Mouse (Mus musculus) frontal cortex, postnatal 25 days (tissue): ENCODE measurements at regions not wholly inside any gene's neighbourhood (a gene's known extent, or its start where the extent isn't known, plus 50 kb on each side); places are given as distances from the start of the nearest gene placed in this dataset.

Experiments used
- DNase-seq, 2 experiments: peaks; one replicate each; pipeline ENCODE4 v3.0.0; 2022; ENCODE audit warnings: low spot score in 2 of 2

- DNase-seq: no peak
These were observed 289.0 kb upstream of the Adgrl2 start for GRCm38 (mm10) chr3:149279338-149279737.

GRCm38 (mm10) chr3:149277812-149278211 lies 287.5 kb upstream of the Adgrl2 start:
- DNase-seq: no peak

GRCm38 (mm10) chr3:149275478-149276132 lies 285.2 kb upstream of the Adgrl2 start:
- no peak for DNase-seq

- DNase-seq: no peak
These were observed 284.6 kb upstream of the Adgrl2 start for GRCm38 (mm10) chr3:149274987-149275386.

- no peak for DNase-seq
These were observed 283.8 kb upstream of the Adgrl2 start for GRCm38 (mm10) chr3:149273993-149274692.

- DNase-seq: no peak
These were observed 280.1 kb upstream of the Adgrl2 start for GRCm38 (mm10) chr3:149270459-149270858.

GRCm38 (mm10) chr3:149262332-149262970 lies 272.1 kb upstream of the Adgrl2 start:
- DNase-seq: no peak

GRCm38 (mm10) chr3:149261764-149262163 lies 271.4 kb upstream of the Adgrl2 start:
- DNase-seq: no peak

- DNase-seq: no peak
These were observed 268.5 kb upstream of the Adgrl2 start for GRCm38 (mm10) chr3:149258826-149259225.

GRCm38 (mm10) chr3:149256891-149257290 lies 266.5 kb upstream of the Adgrl2 start:
- DNase-seq: no peak

GRCm38 (mm10) chr3:149253080-149253479 lies 262.7 kb upstream of the Adgrl2 start:
- no peak for DNase-seq

- DNase-seq: no peak
These were observed 261.8 kb upstream of the Adgrl2 start for GRCm38 (mm10) chr3:149252144-149252543.

- DNase-seq: no peak
These were observed 257.3 kb upstream of the Adgrl2 start for GRCm38 (mm10) chr3:149247626-149247987.

- no peak for DNase-seq
These were observed 256.7 kb upstream of the Adgrl2 start for GRCm38 (mm10) chr3:149246935-149247625.

- DNase-seq: no peak
These were observed 249.3 kb upstream of the Adgrl2 start for GRCm38 (mm10) chr3:149239664-149240063.

GRCm38 (mm10) chr3:149238076-149238475 lies 247.7 kb upstream of the Adgrl2 start:
- DNase-seq: no peak

- DNase-seq: no peak
These were observed 244.8 kb upstream of the Adgrl2 start for GRCm38 (mm10) chr3:149235183-149235582.

GRCm38 (mm10) chr3:149233691-149234131 lies 243.4 kb upstream of the Adgrl2 start:
- DNase-seq: no peak

GRCm38 (mm10) chr3:149233191-149233641 lies 242.9 kb upstream of the Adgrl2 start:
- DNase-seq: peak in 1 of 2 experiments; percentile 34

- DNase-seq: no peak
These were observed 241.0 kb upstream of the Adgrl2 start for GRCm38 (mm10) chr3:149231346-149231745.

GRCm38 (mm10) chr3:149227556-149227955 lies 237.2 kb upstream of the Adgrl2 start:
- DNase-seq: no peak

GRCm38 (mm10) chr3:149226723-149227122 lies 236.4 kb upstream of the Adgrl2 start:
- DNase-seq: no peak
